Mouse (Mus musculus): Measurements from ENCODE around the gene Gli1. TPM values are rescaled to one million over a fixed set of nuclear protein-coding genes. Genes with fewer than 3 reads are reported as not detected.
"Not testable (repeated sequence)": the region's sequence is repeated elsewhere in the genome, so short reads cannot be mapped to it uniquely, and the experiment has no call there.

The Gli1 gene
- polyA plus RNA-seq, 1 experiment from 2014 or later, result 0.15 TPM

DNA sequence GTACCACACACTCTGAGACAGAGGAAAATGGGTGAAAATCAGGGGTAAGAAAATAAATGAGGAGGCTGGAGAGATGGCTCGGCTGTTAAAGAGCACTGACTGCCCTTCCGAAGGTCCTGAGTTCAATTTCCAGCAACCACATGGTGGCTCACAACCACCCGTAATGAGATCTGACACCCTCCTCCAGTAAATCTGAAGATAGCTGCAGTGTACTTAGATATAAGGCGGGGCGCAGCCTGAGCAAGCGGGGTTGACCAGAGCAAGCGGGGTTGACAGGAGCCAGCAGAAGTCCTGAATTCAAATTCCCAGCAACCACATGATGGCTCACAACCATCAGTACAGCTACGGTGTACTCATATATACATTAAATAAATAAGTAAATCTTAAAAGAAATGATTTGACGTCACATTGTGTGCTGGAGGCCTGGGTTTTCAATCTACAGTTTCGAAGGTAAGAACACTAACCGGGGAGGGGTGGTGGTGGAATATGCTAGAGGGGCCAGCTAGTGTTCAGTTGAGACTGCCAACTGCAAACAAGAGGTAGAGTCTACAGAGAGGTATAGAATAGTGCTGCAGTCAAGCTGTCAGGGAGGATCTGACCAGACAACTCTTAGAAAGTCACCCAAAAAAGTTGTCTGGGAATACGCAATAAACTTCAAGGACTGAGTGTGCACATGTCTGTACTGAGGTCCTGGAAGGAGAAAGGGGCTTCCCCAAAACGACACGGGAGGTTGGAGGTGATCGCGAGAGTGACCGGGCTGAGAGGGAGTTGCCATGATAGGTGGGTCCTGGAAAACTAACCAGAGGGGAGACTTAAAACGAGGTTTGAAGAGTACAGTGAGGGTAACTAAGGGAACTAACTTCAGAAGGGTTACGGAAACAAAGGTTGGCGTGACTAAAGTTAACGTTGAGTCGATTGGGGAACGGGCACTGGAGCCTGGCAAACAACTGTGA is 31.0 kb downstream of the Gli1 start:
- ATAC-seq (ENCODE audit: low read depth), result peak; percentile 42

DNA sequence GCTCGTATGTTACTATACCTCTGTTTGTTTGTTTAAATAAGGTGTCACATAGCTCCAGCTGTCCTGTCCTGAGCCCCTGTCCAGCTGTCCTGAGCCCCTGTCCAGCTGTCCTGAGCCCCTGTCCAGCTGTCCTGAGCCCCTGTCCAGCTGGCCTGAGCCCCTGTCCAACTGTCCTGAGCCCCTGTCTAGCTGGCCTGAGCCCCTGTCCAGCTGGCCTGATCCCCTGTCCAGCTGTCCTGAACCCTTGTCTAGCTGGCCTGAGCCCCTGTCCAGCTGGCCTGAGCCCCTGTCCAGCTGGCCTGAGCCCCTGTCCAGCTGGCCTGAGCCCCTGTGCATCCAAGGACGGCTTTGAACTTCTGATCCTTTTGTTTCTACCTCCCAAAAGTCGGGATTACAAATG is 32.6 kb downstream of the Gli1 start:
- H3K9me3 ChIP-seq (replicated peaks; ENCODE audit: control insufficient read depth, low read length); H3K27me3 ChIP-seq (ENCODE audit: control insufficient read depth, insufficient read depth, low read depth, low read length); ATAC-seq (ENCODE audit: low read depth); H3K4me2 ChIP-seq (ENCODE audit: low read depth, low read length); H3K27ac ChIP-seq (ENCODE audit: low read length); H3K9ac ChIP-seq (ENCODE audit: low read depth, low read length); H3K4me3 ChIP-seq (ENCODE audit: low read depth, low read length): not testable (repeated sequence)
- Histone ChIP-seq H3K36me3 (ENCODE audit: control insufficient read depth, insufficient read depth) (peaks cover 48% of the 10 kb centered on the region), H3K4me1 (ENCODE audit: control insufficient read depth, low read depth, low read length) (peaks cover 16% of the 10 kb centered on the region)
- 74% methylated on average over 3 of the region's 3 CpGs for WGBS (ENCODE audit: insufficient replicate concordance)

More for the DNA sequence above, 31.0 kb downstream of the Gli1 start:
- peak overlapping the region; percentile 83 for H3K4me2 ChIP-seq (ENCODE audit: low read depth, low read length)
- peak overlapping the region; percentile 90 for H3K4me3 ChIP-seq (ENCODE audit: low read depth, low read length)
- peak overlapping the region; percentile 96 for H3K9ac ChIP-seq (ENCODE audit: low read depth, low read length)
- no peaks in the 10 kb centered on the region for H3K27me3 ChIP-seq (ENCODE audit: control insufficient read depth, insufficient read depth, low read depth, low read length)
- peaks cover 32% of the 10 kb centered on the region for H3K36me3 ChIP-seq (ENCODE audit: control insufficient read depth, insufficient read depth)
- H3K27ac ChIP-seq (ENCODE audit: low read length), result peak overlapping the region; percentile 94
- no peaks in the 10 kb centered on the region for H3K9me3 ChIP-seq (replicated peaks; ENCODE audit: control insufficient read depth, low read length)
- H3K4me1 ChIP-seq (ENCODE audit: control insufficient read depth, low read depth, low read length), result peaks cover 16% of the 10 kb centered on the region
- 17% methylated on average over 23 of the region's 23 CpGs for whole genome bisulfite sequencing (ENCODE audit: insufficient replicate concordance)

GRCm38 (mm10) chr10:127303136-127303535 is 38.6 kb downstream of the Gli1 start:
- Histone ChIP-seq H3K4me2 (ENCODE audit: low read depth, low read length) (no peak overlapping the region), H3K36me3 (ENCODE audit: control insufficient read depth, insufficient read depth) (peaks cover 90% of the 10 kb centered on the region), H3K27me3 (ENCODE audit: control insufficient read depth, insufficient read depth, low read depth, low read length) (no peaks in the 10 kb centered on the region), H3K27ac (ENCODE audit: low read length) (no peak overlapping the region), H3K9ac (ENCODE audit: low read depth, low read length) (no peak overlapping the region), H3K4me3 (ENCODE audit: low read depth, low read length) (no peak overlapping the region), H3K4me1 (ENCODE audit: control insufficient read depth, low read depth, low read length) (no peaks in the 10 kb centered on the region), H3K9me3 (replicated peaks; ENCODE audit: control insufficient read depth, low read length) (no peaks in the 10 kb centered on the region)
- no peak for ATAC-seq (ENCODE audit: low read depth)
- WGBS (ENCODE audit: insufficient replicate concordance), result 84% methylated on average over 11 of the region's 11 CpGs

- Histone ChIP-seq H3K4me3 (ENCODE audit: low read depth, low read length) (no peak overlapping the region), H3K9ac (ENCODE audit: low read depth, low read length) (no peak overlapping the region), H3K27me3 (ENCODE audit: control insufficient read depth, insufficient read depth, low read depth, low read length) (no peaks in the 10 kb centered on the region), H3K27ac (ENCODE audit: low read length) (no peak overlapping the region), H3K4me2 (ENCODE audit: low read depth, low read length) (no peak overlapping the region), H3K9me3 (replicated peaks; ENCODE audit: control insufficient read depth, low read length) (no peaks in the 10 kb centered on the region), H3K36me3 (ENCODE audit: control insufficient read depth, insufficient read depth) (peaks cover 90% of the 10 kb centered on the region), H3K4me1 (ENCODE audit: control insufficient read depth, low read depth, low read length) (no peaks in the 10 kb centered on the region)
- no peak for ATAC-seq (ENCODE audit: low read depth)
- WGBS (ENCODE audit: insufficient replicate concordance), result 87% methylated on average over 6 of the region's 6 CpGs
Measured at GRCm38 (mm10) chr10:127300361-127300760, 41.4 kb downstream of the Gli1 start.

DNA sequence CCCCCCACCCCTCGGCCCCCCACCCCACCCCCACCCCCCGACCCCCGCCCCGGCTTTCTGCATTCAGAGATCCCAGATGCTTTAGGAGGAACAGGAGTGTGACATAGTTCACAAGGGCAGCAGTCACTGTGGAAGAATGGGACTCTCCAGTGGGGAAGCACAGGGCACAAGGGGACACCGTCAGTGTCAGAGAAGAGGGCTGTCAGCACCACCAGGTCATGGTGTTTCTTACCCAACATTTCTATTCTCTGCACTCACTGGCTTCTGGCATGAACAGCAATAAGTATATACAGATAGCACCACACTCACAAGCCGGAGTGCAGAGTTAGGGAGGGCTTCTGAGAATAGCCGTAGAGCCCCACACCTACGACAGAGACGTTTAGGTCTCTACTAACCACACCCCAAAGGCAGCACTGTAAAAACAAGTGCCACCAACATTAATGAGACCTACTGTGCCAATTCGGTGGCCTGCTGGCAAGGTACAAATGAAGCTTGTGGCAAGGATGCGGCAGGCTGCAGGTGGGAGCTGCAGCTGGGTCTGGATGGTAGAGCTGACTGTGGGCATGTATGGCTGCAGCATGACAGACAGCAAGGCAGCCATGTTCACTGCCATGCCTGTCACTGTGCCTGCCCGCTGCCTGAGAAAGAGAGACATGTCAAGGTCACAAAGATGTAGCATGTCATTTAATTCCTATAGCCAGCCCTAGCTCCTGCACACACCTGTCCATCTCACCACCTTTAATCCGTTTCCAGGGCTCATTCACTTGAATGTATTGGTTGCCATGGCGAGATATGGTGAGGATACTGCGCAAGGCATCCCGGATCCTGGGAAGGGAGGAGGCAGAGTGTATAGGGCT is 44.5 kb downstream of the Gli1 start:
- H3K36me3 ChIP-seq (ENCODE audit: control insufficient read depth, insufficient read depth), result peaks cover 77% of the 10 kb centered on the region
- no peak overlapping the region for H3K27ac ChIP-seq (ENCODE audit: low read length)
- no peak overlapping the region for H3K4me3 ChIP-seq (ENCODE audit: low read depth, low read length)
- peaks cover 17% of the 10 kb centered on the region for H3K4me1 ChIP-seq (ENCODE audit: control insufficient read depth, low read depth, low read length)
- no peak overlapping the region for H3K4me2 ChIP-seq (ENCODE audit: low read depth, low read length)
- no peak overlapping the region for H3K9ac ChIP-seq (ENCODE audit: low read depth, low read length)
- no peaks in the 10 kb centered on the region for H3K27me3 ChIP-seq (ENCODE audit: control insufficient read depth, insufficient read depth, low read depth, low read length)
- H3K9me3 ChIP-seq (replicated peaks; ENCODE audit: control insufficient read depth, low read length), result no peaks in the 10 kb centered on the region
- WGBS (ENCODE audit: insufficient replicate concordance), result 88% methylated on average over 16 of the region's 16 CpGs
- no peak for ATAC-seq (ENCODE audit: low read depth)

GRCm38 (mm10) chr10:127295986-127296794 is 45.6 kb downstream of the Gli1 start:
- Histone ChIP-seq H3K27ac (ENCODE audit: low read length) (no peak overlapping the region), H3K36me3 (ENCODE audit: control insufficient read depth, insufficient read depth) (peaks cover 67% of the 10 kb centered on the region)

GRCm38 (mm10) chr10:127294895-127295510 is 46.8 kb downstream of the Gli1 start:
- Histone ChIP-seq H3K27ac (ENCODE audit: low read length) (no peak overlapping the region; the same call in 1 of the 2 replicates), H3K4me1 (ENCODE audit: control insufficient read depth, low read depth, low read length) (peaks cover 24% of the 10 kb centered on the region), H3K4me3 (ENCODE audit: low read depth, low read length) (no peak overlapping the region), H3K9me3 (replicated peaks; ENCODE audit: control insufficient read depth, low read length) (no peaks in the 10 kb centered on the region), H3K4me2 (ENCODE audit: low read depth, low read length) (no peak overlapping the region), H3K27me3 (ENCODE audit: control insufficient read depth, insufficient read depth, low read depth, low read length) (no peaks in the 10 kb centered on the region), H3K36me3 (ENCODE audit: control insufficient read depth, insufficient read depth) (peaks cover 56% of the 10 kb centered on the region), H3K9ac (ENCODE audit: low read depth, low read length) (no peak overlapping the region)
- WGBS (ENCODE audit: insufficient replicate concordance), result 82% methylated on average over 10 of the region's 10 CpGs
- no peak for ATAC-seq (ENCODE audit: low read depth)

More at GRCm38 (mm10) chr10:127295986-127296794, 45.6 kb downstream of the Gli1 start:
- WGBS (ENCODE audit: insufficient replicate concordance), result 88% methylated on average over 24 of the region's 24 CpGs
- Histone ChIP-seq H3K9me3 (replicated peaks; ENCODE audit: control insufficient read depth, low read length) (no peaks in the 10 kb centered on the region), H3K27me3 (ENCODE audit: control insufficient read depth, insufficient read depth, low read depth, low read length) (no peaks in the 10 kb centered on the region), H3K4me2 (ENCODE audit: low read depth, low read length) (no peak overlapping the region), H3K4me3 (ENCODE audit: low read depth, low read length) (no peak overlapping the region), H3K4me1 (ENCODE audit: control insufficient read depth, low read depth, low read length) (peaks cover 24% of the 10 kb centered on the region), H3K9ac (ENCODE audit: low read depth, low read length) (no peak overlapping the region)
- no peak for ATAC-seq (ENCODE audit: low read depth)

DNA sequence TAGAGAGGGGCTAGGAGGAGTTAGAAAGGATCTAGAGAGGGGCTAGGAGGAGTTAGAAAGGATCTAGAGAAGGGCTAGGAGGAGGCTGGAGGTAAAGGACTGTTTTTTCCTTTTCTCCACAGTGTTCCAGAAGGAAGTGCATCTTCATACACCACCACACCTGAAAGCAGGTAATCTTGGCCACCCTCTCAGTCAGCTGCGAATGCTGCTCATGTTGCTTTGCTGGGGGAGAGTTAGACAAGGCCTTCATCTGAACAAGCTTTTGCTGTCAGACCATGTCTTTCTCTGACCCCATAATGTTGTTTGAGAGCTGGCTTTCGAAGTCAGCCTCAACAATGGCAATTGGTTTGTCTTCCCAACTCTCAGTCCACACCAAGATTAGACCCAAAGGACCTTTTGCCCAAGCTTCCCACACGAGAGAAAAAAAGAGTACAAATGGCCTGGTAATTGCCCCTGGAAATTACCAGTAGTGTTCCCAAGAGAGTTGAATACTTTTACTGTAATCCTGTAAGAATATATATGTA is 48.1 kb downstream of the Gli1 start:
- Histone ChIP-seq H3K36me3 (ENCODE audit: control insufficient read depth, insufficient read depth) (peaks cover 46% of the 10 kb centered on the region), H3K9me3 (replicated peaks; ENCODE audit: control insufficient read depth, low read length) (no peaks in the 10 kb centered on the region), H3K4me1 (ENCODE audit: control insufficient read depth, low read depth, low read length) (peaks cover 31% of the 10 kb centered on the region), H3K4me3 (ENCODE audit: low read depth, low read length) (no peak overlapping the region), H3K4me2 (ENCODE audit: low read depth, low read length) (peak overlapping the region; percentile 96), H3K27ac (ENCODE audit: low read length) (no peak overlapping the region; the same call in 1 of the 2 replicates), H3K9ac (ENCODE audit: low read depth, low read length) (no peak overlapping the region), H3K27me3 (ENCODE audit: control insufficient read depth, insufficient read depth, low read depth, low read length) (no peaks in the 10 kb centered on the region)
- no peak for ATAC-seq (ENCODE audit: low read depth)
- 83% methylated on average over 3 of the region's 3 CpGs for WGBS (ENCODE audit: insufficient replicate concordance)

Data from liver, embryonic 16.5 days (tissue).